Mouse (Mus musculus) gastrocnemius, postnatal 14 days (tissue): Measurements from ENCODE around the gene Gm49333. TPM values are rescaled to one million over a fixed set of nuclear protein-coding genes. Genes with fewer than 3 reads are reported as not detected.
A peak's percentile ranks its signal among the peaks of the same experiment; 100 is the strongest.

ENCODE experiments used
- DNase-seq: peaks from one replicate; pipeline ENCODE4 v3.0.0; 2021; ENCODE audit warnings: mixed read lengths
- intact Hi-C: fragments of 180-260 bp; cut with DNase I; formaldehyde crosslinking; loops from one replicate; pipeline ENCODE4 v1.15.1; 2025; ENCODE audit warnings: low total_unique reads
- long read RNA-seq, 2 experiments: library from polyadenylated mRNA; stranded (forward); transcript quantifications; one replicate each; pipeline ENCODE4 v2.0.0; 2021
- total RNA-seq, 2 experiments: library from RNA; stranded (reverse); gene quantifications; 2 replicates each; pipeline ENCODE4 v1.2.3; 2021

The Gm49333 gene
- not detected for total RNA-seq
- long read RNA-seq, experiment 1: 0 reads
- long read RNA-seq, experiment 2: 0 reads

DNA sequence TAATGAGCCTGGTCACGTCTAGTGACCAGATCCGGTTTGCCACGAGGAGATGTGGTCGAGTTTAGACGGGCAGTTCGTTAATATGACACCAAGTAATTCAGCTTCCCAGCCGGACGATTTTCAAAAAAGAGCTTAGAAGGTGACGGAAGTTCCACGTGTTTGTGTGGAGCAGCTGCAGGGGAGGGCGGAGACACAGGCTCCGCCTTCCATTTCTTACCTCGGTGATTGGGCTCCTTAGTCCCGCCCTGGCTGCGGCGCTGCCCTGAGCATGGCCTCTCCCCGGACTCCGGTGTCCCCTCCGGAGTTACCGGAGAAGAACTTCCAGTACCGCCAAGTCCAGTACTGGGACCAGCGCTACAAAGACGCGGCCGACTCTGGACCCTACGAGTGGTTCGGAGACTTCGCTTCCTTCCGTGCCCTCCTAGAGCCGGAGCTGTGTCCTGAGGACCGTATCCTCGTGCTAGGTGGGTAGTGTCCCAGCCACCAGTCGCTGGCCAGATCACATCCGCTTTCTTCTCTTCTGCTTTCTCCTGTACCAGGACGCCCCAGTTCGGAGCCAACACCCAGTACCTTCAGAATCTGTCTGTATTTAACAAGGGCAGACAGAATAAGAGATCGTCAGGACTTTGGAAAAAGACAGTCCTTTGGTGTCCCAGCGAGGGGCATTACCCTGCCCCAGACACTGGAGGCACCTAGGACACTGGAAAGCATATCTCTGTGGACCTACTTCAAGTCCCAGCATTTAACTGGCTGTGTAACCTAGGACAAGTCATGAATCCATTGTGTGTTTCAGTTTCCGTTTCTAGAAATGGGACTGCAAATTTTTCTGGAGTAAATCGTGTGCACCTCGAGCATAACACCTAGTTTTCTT is at the start of gene Gm49333, which contains the start of the genes Eef1akmt4 and Alg3:
Gene Gm49333, plus strand, starts transcription at position 254 of the 871 bp plus-strand sequence.
Gene Eef1akmt4, plus strand, starts transcription at position 237 of the 871 bp plus-strand sequence.
Gene Alg3, minus strand, starts transcription at position 379 of the 871 bp plus-strand sequence.
- DNase-seq: peak; percentile 90
- intact Hi-C loops: no loop called here

DNA sequence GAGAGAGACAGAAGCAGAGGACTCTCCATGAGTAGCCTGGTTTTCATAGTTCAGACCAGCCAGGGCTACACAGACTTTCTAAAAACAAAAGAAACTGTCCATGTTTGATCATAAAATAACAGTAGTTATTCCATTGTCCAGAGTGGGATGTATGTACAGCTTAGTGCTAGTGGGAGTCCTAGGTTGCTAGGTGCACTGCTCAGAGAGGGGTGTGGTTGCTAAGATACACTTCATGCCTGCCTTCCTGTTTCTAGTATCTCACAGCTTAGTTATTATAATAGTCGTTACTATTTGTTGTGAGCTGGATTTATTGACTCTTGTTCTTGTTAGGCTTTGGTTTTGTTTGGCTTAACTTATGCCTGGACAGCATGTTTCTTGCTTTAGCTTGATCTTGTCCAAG is 46.3 kb upstream of the Gm49333 start:
- DNase-seq: no peak
- intact Hi-C loops: no loop called here

DNA sequence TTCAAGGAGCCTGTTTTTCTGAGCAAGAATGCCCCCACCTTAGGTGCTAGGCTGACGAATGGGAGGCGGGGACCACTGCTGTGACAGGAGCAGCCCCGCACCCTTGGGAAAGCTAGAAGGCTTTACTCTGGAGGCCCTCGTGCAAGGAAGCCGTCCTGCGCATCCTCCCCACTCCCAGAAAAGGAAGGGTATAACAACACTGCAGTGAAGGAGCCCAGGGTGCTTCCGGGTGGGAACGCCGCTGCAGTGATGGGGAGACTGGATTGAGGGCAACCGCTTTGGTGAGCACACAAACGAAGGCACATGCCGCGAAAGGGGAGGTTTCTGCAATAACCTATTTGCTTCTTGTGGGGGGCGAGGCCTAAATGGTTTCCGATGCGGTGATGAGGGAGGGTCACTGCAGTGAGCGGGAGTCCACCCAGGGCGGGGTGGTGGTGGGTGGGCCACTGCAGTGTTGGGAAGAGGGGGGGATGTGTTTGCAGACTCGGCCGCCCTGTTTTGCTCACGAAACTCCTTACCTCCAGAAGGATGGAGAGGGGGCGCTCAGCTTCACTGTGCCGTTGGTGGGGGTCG is 22.0 kb upstream of the Gm49333 start, which contains the start of gene Vwa5b2:
Gene Vwa5b2, plus strand, starts transcription at position 106 of the 573 bp plus-strand sequence.
- no peak for DNase-seq

DNA sequence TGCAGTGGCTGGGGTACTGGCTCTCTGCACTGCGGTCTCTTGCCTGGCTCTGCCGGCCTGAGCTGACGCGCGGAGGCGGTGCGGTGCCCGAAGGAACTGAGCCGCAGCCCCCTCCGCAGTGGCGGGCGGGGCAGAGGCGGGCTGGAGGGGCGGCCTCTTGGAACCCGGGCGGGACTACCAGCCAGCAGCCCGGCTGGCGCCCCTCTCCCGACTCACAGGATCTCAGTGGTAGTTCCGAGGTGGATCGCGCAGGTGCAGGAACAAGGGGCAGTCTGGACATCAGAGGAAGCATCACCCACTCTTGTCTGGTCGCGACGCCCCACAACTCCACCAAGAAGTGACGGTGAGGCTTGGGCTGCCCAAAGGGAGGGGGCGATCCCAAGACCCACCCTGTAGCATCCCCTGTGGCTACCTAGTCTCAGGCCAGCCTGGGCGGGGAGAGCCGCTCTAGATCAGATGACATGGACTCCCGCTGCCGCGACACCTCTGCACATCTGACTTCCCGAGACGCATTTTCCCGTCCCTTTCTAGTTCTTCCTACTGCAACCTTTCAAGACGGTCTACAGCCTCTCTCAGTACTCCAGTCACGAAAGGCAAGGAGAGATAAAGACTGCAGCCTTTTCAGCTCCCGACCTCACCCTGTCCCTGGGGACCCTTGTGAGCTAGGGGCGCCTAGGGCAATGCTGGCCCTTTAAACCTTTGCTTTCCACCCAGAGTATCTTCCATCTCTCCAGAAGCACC is 21.3 kb upstream of the Gm49333 start:
- intact Hi-C loops: no loop called here
- peak; percentile 23 for DNase-seq

More for the DNA sequence above, 22.0 kb upstream of the Gm49333 start, which contains the start of gene Vwa5b2:
- intact Hi-C loops: no loop called here

DNA sequence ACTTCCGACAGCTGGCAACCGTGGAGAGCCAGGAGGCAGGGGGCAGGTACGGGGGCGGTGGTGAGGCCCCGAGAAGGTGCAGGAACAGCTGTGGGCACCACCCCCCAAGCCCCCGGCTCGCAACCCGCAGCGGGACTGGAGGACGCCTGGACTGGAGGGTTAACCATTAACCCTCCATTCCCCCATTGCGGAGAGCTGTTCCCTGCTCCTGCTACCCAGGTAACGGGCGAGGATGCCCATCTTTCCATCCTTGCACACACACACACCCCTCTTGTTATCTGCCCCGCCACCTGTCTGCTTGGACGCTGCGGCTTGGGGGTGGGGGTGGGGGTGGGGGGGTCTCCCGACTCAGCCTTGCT is 20.8 kb upstream of the Gm49333 start:
- no peak for DNase-seq
- intact Hi-C loops: no loop called here

DNA sequence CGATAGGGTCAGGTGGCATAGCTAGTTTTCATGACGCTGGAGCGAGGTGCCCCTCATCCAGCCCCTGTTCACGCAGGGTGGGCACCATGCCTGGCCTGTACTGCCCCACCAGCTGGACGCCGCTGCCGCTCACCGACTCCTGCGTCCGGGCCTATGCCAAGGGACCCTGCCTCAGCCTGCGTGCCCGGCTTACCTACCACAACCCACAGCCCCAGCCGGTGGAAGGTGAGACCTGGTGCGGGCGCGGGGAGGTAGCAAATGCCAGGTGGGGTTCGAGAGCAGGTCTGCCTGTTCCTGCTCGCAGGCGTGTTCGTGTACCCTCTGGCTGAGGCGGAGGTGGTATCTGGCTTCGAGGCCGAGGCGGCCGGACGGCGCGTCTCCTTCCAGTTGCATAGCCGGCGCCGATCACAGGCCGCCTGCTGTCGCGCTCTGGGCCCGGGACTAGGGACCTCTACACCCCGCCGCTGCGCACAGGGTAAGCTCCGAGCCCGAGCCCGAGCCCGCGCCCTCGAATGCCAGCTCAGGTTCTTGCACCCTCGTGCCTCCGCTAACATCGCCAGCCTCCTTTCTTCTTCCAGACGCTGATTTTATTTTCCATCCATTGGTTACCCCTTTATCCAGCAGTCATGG is 20.2 kb upstream of the Gm49333 start:
- no peak for DNase-seq
- intact Hi-C loops: no loop called here

DNA sequence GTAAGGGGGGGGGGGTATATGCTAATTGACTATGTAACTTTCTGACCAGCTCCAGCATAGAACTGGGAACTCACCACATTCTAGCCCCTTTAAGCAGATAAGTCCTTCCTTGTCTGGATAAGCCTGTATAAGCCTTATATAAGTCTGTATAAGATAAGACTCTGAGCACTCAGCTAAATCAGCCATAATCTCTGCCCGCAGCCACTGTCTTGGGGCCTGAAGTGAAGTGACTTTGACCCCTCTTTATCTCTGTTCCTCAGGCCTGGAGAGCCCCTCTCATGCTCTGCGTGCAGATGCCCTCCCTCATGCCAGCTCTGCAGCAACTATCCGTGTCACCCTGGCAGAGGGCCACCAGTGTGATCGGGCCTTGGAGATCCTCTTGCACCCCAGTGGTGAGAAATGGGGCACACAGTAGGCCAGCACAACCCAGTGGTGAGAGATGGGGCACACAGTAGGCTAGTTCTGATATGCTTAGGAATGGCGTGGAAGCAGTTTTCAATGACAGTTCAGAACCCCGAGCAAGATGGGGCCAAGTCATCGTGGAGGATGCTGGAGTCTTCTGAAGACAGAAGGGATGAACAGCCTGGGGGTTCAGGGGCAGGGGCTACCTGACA is 16.2 kb upstream of the Gm49333 start:
- intact Hi-C loops: no loop called here
- no peak for DNase-seq

DNA sequence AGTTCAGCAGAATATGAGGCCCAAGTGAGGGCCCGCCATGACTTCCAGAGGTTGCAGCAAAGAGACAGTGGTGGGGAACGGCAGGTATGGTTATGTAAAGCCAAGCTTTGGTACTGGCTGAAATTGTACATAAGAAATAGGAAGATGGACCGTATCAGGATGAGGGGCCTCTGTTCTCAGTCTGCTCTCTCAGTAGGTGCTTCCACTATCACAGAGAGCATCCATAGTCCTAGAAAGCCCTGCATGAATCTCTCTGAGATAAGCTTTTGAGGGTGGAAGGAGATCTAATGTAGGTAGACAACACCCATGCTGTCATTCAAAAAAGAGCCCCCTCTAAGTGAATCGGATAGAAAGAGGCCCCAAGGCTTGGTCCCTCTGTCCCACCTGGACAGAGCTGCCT is 15.7 kb upstream of the Gm49333 start:
- no peak for DNase-seq
- intact Hi-C loops: no loop called here

DNA sequence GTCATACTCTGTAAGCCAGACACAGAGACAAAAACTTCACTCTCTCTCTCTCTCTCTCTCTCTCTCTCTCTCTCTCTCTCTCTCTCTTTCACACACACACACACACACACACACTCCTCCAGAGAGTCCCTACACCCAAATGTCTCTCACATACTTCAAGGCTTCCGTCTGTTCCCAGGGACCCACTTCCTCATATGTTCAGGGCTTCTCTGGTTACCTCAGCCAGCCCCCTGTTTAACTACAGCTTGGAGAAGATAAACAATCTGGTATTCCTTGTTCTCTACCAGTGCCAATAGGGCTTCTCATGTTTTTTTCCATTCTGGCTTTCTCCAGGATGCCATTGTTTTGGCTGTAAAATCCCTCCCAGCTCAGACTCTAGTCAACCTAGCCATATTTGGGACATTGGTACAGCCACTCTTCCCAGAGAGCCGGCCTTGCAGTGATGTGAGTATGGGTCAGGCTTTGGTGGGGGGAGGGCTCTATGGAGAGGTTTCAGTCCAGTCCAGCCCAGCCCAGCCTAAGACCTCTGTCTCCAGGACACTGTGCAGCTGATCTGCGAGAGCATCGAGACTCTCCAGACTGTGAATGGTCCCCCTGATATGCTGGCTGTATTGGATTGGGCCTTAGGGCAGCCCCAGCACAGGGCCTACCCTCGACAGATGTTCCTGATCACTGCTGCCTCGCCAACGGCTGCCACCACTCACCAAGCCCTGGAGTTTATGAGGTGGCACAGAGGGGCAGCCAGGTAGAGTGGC is 14.5 kb upstream of the Gm49333 start:
- intact Hi-C loops: no loop called here

DNA sequence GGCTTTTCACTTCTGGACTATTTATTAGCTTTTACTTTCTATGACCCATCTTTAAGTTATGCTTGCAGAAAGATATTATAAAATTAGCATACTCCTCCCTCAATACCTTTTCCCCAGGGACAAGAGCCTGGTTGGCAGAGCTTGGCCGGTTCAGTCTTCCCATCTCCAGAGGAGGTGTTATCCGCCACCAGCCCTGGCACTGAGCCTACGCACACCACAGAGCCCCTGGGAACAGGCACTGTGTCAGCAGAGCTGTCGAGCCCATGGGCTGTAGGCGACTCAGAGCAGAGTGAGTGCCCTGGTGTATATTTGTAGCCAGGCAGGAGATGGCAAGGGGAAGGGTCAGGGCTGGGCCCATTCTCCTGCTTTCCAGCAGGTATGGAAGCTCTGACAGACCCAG is 10.9 kb upstream of the Gm49333 start:
- no peak for DNase-seq
- intact Hi-C loops: loop anchor here (10.0 kb wide), 1 partner anchor 46 kb away; no protein-coding TSS in a partner anchor

More for the DNA sequence above, 14.5 kb upstream of the Gm49333 start:
- DNase-seq: no peak

DNA sequence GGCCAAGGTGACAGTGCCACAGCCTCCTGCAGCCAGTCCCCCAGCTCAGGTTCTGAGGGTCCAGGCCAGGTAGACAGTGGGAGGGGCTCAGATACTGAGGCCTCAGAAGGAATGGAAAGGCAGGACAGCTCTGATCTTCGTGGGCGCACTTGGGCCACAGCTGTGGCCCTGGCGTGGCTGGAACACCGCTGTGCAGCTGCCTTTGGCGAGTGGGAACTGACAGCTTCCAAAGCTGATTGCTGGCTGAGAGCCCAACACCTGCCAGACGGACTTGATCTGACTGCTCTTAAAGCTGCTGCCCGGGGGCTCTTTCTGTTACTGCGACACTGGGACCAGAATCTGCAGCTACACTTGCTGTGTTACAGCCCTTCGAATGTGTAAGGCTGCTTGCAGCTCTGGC is 6.7 kb upstream of the Gm49333 start:
- intact Hi-C loops: loop anchor here (10.0 kb wide), 1 partner anchor 50 kb away; no protein-coding TSS in a partner anchor
- peak; percentile 45 for DNase-seq

DNA sequence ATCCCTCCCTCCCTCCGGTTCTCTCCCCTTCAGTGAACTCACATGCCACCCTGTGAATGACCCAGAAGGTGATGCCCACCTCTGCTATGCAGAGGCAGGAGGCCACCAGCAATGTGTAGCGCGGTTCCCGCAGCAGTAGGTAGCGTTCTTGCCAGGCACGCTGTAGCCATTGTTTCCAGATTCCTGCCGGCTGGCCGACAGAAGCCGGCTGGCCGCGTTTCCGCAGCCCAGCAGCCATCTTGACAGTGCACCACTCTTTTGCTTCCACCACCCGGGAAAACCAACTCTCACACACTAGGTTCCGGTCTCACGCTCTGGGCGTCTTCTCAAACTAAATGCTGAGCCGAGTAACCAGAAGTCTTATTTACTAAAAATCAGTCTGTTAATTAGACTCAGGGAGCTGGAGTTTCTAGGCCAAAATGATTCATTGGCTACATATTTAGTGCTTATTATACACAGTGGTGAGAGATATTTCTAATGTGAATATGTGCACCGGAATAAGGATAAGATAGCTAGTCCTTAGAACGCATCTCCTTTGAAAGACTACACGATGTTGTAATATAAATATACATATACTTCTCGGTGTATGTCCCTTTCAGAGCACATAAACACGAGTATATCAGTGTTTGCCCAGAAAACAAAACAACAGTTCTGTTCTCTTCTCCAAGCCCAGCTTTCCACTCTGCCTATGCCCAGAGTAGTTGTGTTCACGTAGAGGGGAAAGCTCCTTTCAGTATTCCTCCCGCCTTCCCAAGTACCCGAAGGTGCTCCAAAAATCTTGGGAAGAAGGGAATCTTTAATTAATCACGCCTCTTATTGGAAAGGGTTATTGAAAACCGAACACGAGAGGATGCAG is 681 bp upstream of the Gm49333 start:
- intact Hi-C loops: no loop called here
- peak; percentile 65 for DNase-seq

DNA sequence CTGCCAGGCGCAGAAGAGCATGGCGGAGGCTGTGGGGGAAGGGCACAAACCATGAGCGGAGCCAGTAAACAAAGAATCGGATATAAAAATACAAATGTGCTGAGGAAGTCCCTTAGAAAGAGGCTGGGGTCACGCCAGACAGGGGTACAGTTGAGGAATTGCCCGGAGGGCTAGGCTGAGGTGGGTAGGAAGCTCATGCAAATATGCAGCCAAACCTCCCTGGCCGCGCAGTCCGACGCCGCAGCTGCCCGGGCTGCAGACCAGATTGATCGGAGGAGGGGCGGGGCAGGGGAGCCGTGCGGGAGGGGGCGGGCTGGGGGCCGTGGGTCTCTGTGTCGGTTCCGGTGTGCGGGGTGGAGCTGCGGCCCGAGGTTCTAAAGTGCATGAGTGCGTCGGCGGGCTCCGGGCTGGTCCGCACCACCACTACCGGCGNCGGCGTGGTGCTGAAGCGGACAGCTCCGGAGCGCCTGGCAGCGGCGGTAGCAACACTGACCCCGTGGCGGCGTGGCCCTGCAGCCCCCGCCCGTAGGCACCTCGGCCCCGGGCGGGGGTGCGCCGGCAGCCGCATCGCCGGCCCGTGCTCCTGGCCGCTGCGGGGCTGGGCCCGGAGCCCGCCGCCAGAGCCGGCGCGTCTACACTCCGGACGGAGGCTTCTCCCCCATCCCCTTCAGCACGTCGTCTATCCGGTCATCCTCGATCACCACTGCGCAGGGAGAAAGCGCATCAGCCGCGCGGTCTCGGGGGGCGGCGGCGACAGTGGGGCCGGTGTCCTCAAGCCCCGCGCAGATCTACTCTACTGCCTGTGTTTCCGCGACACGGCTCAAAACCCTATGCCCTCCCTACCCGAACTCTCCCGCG is 8.4 kb downstream of the Gm49333 start:
- peak; percentile 45 for DNase-seq
- intact Hi-C loops: no loop called here

DNA sequence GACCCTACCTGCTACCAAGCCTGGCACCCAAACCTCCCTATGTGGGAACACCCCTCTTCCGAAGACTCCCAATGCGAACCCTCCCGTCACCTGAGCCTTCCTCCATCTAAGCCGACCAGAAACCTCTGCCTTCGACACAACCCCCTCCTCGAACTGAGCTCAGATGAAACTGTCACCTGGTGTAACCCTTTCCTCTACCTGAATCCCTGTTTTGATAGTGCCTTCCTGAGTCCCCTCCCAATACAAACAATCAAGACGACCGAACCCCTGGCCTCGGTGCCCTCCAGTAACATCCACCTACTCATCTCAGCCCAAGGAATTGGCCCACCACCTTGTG is 9.0 kb downstream of the Gm49333 start:
- no peak for DNase-seq
- intact Hi-C loops: no loop called here

DNA sequence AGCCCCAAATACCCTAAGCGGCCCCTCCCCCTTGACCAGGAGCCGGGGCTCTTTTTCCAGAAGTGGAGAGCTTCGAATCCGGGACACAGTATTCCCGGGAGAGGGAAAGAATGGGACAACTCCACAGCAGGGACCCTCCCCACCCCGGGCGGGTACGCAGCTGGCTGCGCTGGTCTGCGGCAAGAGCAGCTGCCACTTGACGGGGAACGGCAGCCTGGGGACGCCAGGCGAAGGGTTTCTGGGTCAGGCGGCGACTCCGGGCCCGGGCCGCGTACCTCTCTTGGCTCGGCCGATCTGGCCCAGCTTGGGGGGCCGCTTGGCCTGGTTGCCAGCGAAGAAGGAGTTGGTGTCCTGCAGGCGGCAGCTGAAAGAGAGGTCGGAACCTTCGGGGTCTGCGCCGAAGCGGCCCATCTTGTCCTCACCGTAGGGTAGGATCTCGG is 9.4 kb downstream of the Gm49333 start:
- intact Hi-C loops: no loop called here
- DNase-seq: peak; percentile 20

DNA sequence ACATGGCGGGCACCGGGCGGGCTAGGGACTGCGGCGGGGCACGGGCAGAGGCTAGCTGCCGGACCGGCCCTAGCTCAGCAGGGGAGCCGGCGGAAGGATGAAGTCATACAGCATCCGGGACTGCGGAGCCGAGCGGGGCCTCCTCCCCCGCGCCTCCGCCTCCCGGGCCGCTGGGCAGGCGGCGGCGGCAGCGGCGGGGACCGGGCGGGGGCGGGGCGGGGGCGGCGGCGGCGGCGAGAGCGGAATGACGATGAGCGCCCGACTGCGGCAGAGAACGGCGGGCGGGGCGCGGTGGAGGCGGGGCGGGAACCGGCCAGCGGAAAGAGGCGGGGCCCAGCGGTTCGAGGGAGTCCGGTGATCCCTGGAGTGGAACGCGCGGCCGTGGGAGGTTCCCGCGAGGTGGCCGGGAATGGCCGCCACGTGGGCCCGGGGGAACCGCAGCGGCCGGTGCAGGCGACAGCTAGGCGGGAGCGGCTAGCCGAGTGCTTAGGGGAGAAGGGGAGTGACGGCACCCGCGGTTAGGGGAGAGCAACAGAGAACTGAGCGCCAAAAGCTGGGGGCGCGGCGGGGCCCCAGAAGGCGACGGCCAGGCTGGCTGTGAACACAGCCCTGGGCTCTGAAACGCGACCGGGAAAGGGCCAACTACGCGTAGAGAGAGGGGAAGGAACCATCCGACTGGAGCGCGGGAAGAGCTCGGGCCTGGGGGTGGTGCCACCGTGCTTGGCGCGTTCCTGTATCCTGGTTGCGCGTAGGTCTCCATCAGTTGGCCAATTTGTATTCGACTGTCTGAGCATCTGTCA is 10.0 kb downstream of the Gm49333 start, which contains the start of gene Camk2n2:
Gene Camk2n2, minus strand, starts transcription at position 97 of the 800 bp plus-strand sequence.
- intact Hi-C loops: no loop called here
- DNase-seq: peak; percentile 53
